Mouse (Mus musculus): ENCODE measurements around the gene Suv39h2. TPM values are rescaled to one million over a fixed set of nuclear protein-coding genes. Genes with fewer than 3 reads are reported as not detected.
A peak's percentile ranks its signal among the peaks of the same experiment; 100 is the strongest.

The Suv39h2 gene
- polyA plus RNA-seq, 1 experiment from 2014 or later = 8.2 TPM

GRCm38 (mm10) chr2:3418883-3419431 lies 55.9 kb downstream of the Suv39h2 start:
- WGBS = 2% methylated on average over 38 of the region's 38 CpGs
- peak overlapping the region; percentile 43 for H3K27ac ChIP-seq
- ATAC-seq (replicated peaks) = peak; percentile 96

GRCm38 (mm10) chr2:3415676-3416075 lies 59.2 kb downstream of the Suv39h2 start:
- Histone ChIP-seq H3K27ac (no peak overlapping the region), H3K9me3 (no peaks in the 10 kb centered on the region), H3K27me3 (replicated peaks) (peaks cover 15% of the 10 kb centered on the region; the same call in 1 of the 2 replicates), H3K4me2 (no peak overlapping the region), H3K4me3 (no peak overlapping the region), H3K36me3 (replicated peaks) (no peaks in the 10 kb centered on the region), H3K9ac (no peak overlapping the region), H3K4me1 (0 out of 2 replicates have a peak, but pooled peaks cover 6% of the 10 kb centered on the region)
- 74% methylated on average over 1 of the region's 1 CpGs for WGBS
- ATAC-seq (replicated peaks) = no peak

More at GRCm38 (mm10) chr2:3418883-3419431, 55.9 kb downstream of the Suv39h2 start:
- peak overlapping the region; percentile 67 for H3K4me2 ChIP-seq
- peaks cover 15% of the 10 kb centered on the region; the same call in 1 of the 2 replicates for H3K27me3 ChIP-seq (replicated peaks)
- H3K9me3 ChIP-seq = no peaks in the 10 kb centered on the region
- 0 out of 2 replicates have a peak, but pooled peaks cover 10% of the 10 kb centered on the region for H3K4me1 ChIP-seq
- no peaks in the 10 kb centered on the region for H3K36me3 ChIP-seq (replicated peaks)
- peak overlapping the region; percentile 42 for H3K9ac ChIP-seq
- peak overlapping the region; percentile 65 for H3K4me3 ChIP-seq

GRCm38 (mm10) chr2:3414241-3414640 lies 60.6 kb downstream of the Suv39h2 start:
- H3K4me2 ChIP-seq = no peak overlapping the region
- ATAC-seq (replicated peaks) = no peak
- no peaks in the 10 kb centered on the region for H3K9me3 ChIP-seq
- H3K9ac ChIP-seq = no peak overlapping the region
- no peak overlapping the region for H3K4me3 ChIP-seq
- H3K36me3 ChIP-seq (replicated peaks) = no peaks in the 10 kb centered on the region
- H3K4me1 ChIP-seq = 0 out of 2 replicates have a peak, but pooled peaks cover 6% of the 10 kb centered on the region
- H3K27ac ChIP-seq = no peak overlapping the region
- WGBS = 34% methylated on average over 4 of the region's 4 CpGs
- peaks cover 15% of the 10 kb centered on the region; the same call in 1 of the 2 replicates for H3K27me3 ChIP-seq (replicated peaks)

GRCm38 (mm10) chr2:3407756-3408155 lies 67.1 kb downstream of the Suv39h2 start:
- Histone ChIP-seq H3K9me3 (no peaks in the 10 kb centered on the region), H3K4me1 (no peaks in the 10 kb centered on the region), H3K4me3 (no peak overlapping the region), H3K27ac (no peak overlapping the region), H3K27me3 (replicated peaks) (no peaks in the 10 kb centered on the region), H3K4me2 (no peak overlapping the region), H3K9ac (no peak overlapping the region), H3K36me3 (replicated peaks) (no peaks in the 10 kb centered on the region)
- 84% methylated on average over 7 of the region's 7 CpGs for WGBS
- ATAC-seq (replicated peaks) = no peak

- H3K4me3 ChIP-seq = no peak overlapping the region
- H3K9ac ChIP-seq = no peak overlapping the region
- WGBS = 88% methylated on average over 4 of the region's 4 CpGs
- ATAC-seq (replicated peaks) = no peak
- no peaks in the 10 kb centered on the region for H3K27me3 ChIP-seq (replicated peaks)
- no peaks in the 10 kb centered on the region for H3K9me3 ChIP-seq
- H3K36me3 ChIP-seq (replicated peaks) = no peaks in the 10 kb centered on the region
- no peak overlapping the region for H3K27ac ChIP-seq
- H3K4me2 ChIP-seq = no peak overlapping the region
- H3K4me1 ChIP-seq = no peaks in the 10 kb centered on the region
Observed at GRCm38 (mm10) chr2:3405981-3406380, 68.8 kb downstream of the Suv39h2 start.

Other genes starting within 250 kb of the Suv39h2 start
- 110 and 115 TPM in 2 replicates for gene Nmt2, start 190.8 kb downstream of the Suv39h2 start, polyA plus RNA-seq (2015; fragmentation: Nextera tagmentation; extraction: Ambion mirVana)
- gene Rpp38, start 142.4 kb downstream of the Suv39h2 start, polyA plus RNA-seq (2015; fragmentation: Nextera tagmentation; extraction: Ambion mirVana) = 9.7 and 10.9 TPM in 2 replicates
- 1.6 and 2.8 TPM in 2 replicates for gene Acbd7, start 138.9 kb downstream of the Suv39h2 start, polyA plus RNA-seq (2015; fragmentation: Nextera tagmentation; extraction: Ambion mirVana)
- gene Olah, start 77.8 kb downstream of the Suv39h2 start, polyA plus RNA-seq (2015; fragmentation: Nextera tagmentation; extraction: Ambion mirVana) = not detected in 2 replicates
- gene Meig1, start 52.4 kb downstream of the Suv39h2 start, polyA plus RNA-seq (2015; fragmentation: Nextera tagmentation; extraction: Ambion mirVana) = 5.1 and 6.9 TPM in 2 replicates
- 9.5 and 9.6 TPM in 2 replicates for gene Dclre1c, start 50.9 kb downstream of the Suv39h2 start, polyA plus RNA-seq (2015; fragmentation: Nextera tagmentation; extraction: Ambion mirVana)
- 9.2 and 9.7 TPM in 2 replicates for gene Gm45902, start 37.8 kb upstream of the Suv39h2 start, polyA plus RNA-seq (2015; fragmentation: Nextera tagmentation; extraction: Ambion mirVana)
- 62.3 and 64.1 TPM in 2 replicates for gene Hspa14, start 37.8 kb upstream of the Suv39h2 start, polyA plus RNA-seq (2015; fragmentation: Nextera tagmentation; extraction: Ambion mirVana)
- 0.17 and 0.26 TPM in 2 replicates for gene Cdnf, start 38.0 kb upstream of the Suv39h2 start, polyA plus RNA-seq (2015; fragmentation: Nextera tagmentation; extraction: Ambion mirVana)
- 30.3 and 32.4 TPM in 2 replicates for gene Fam107b, start 95.5 kb upstream of the Suv39h2 start, polyA plus RNA-seq (2015; fragmentation: Nextera tagmentation; extraction: Ambion mirVana)